ENCODE assay signal across 8 mouse cellular contexts in the genomic region with DNA sequence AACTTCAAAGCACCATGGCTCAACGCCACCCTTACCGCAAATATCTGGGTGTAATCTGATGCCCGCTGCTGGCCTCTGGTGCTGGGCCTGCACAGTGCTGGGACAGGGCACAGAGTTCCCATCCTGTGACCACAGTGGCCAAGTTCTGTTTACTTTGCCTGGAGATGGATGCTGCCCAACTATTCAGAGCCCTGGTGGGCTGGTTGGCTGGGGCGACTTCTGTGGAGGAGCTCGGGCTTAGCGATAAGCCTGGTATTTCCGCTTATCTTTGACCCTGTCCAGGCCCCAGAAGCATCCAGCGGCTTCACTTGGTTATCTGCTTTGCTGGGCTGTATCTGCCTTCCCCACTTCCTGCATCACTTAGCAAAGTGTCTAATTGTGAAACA. TPM values are rescaled to one million over a fixed set of nuclear protein-coding genes. Genes with fewer than 3 reads are reported as not detected.
DNase-seq lines count a peak whose midpoint lies in the region; ATAC-seq and TF ChIP-seq lines count a peak whose summit lies in the region.

No protein-coding gene starts in this region.

- H3K9me3 ChIP-seq in heart, postnatal 0 days (replicated peaks; ENCODE audit: control insufficient read depth, low read length): no peaks in the 10 kb centered on the region

- no peaks in the 10 kb centered on the region for H3K79me3 ChIP-seq in C2C12 (ENCODE audit: low read depth)

- ATAC-seq in heart, postnatal 0 days (ENCODE audit: insufficient read depth, low read depth): peak; percentile 88

- H3K4me2 ChIP-seq in heart, postnatal 0 days (ENCODE audit: low read depth, low read length): peak overlapping the region; percentile 47

- H3K4me3 ChIP-seq in C2C12 (ENCODE audit: insufficient read depth, poor library complexity, severe bottlenecking): no peak overlapping the region
- no peak overlapping the region for H3K4me3 ChIP-seq in heart, postnatal 0 days (ENCODE audit: low read depth, low read length)
- H3K4me3 ChIP-seq in liver, adult 2 months (ENCODE audit: insufficient read depth, low read depth, low read length): no peak overlapping the region

- TF ChIP-seq CTCF in C2C12 (IDR thresholded peaks at IDR 0.05; ENCODE audit: control insufficient read depth, insufficient read depth, insufficient read length): no peak
- TF ChIP-seq CTCF in heart, postnatal 0 days (IDR thresholded peaks at IDR 0.05; ENCODE audit: low read depth): peak; percentile 8; the same call in 1 of the 2 replicates
- TF ChIP-seq CTCF in liver, adult 2 months (IDR thresholded peaks at IDR 0.05; ENCODE audit: low read depth, low read length): no peak

- H3K9ac ChIP-seq in heart, postnatal 0 days (replicated peaks; ENCODE audit: low read depth, low read length): no peak overlapping the region
- no peak overlapping the region for H3K9ac ChIP-seq in liver, adult 2 months (ENCODE audit: low read depth, low read length)

- peak; percentile 95 for TF ChIP-seq EP300 in heart, postnatal 0 days (IDR thresholded peaks at IDR 0.05; ENCODE audit: low read depth)

- peaks cover 75% of the 10 kb centered on the region for H3K4me1 ChIP-seq in heart, postnatal 0 days (ENCODE audit: control insufficient read depth, insufficient read depth)
- no peaks in the 10 kb centered on the region for H3K4me1 ChIP-seq in liver, adult 2 months (ENCODE audit: control insufficient read depth, insufficient read depth, low read length)

- no peaks in the 10 kb centered on the region for H3K27me3 ChIP-seq in C2C12 (ENCODE audit: control insufficient read depth, insufficient read depth, insufficient read length)
- no peaks in the 10 kb centered on the region for H3K27me3 ChIP-seq in heart, postnatal 0 days (ENCODE audit: control insufficient read depth, insufficient read depth, low read length)
- no peaks in the 10 kb centered on the region for H3K27me3 ChIP-seq in liver, adult 2 months (ENCODE audit: control insufficient read depth, insufficient read depth, low read length)

- 4% methylated on average over 8 of the region's 8 CpGs for WGBS in heart, postnatal 0 days
- 38% methylated on average over 8 of the region's 8 CpGs for WGBS in liver, adult 2 months

- TF ChIP-seq POLR2A in liver, adult 2 months (IDR thresholded peaks at IDR 0.05; ENCODE audit: extremely low read depth, insufficient read depth, low read length): no peak

- no peak overlapping the region for H3ac ChIP-seq in C2C12 (ENCODE audit: control insufficient read depth, insufficient read length, low read depth)

- DNase-seq in c-Kit-positive CD71-positive TER-119-positive erythroid progenitor cells, embryonic 14.5 days (ENCODE audit: low spot score): peak; percentile 84
- DNase-seq in heart, postnatal 0 days (ENCODE audit: low spot score): peak; percentile 87
- DNase-seq in liver, adult 2 months (ENCODE audit: extremely low read depth, low read depth, low spot score): peak; percentile 53
- DNase-seq in ovary, postnatal 36 days (ENCODE audit: low spot score): peak; percentile 61
- DNase-seq in right cerebral cortex, postnatal 10 days (ENCODE audit: low spot score in 2 of 2): no peak
- DNase-seq in urinary bladder, adult 2 months (ENCODE audit: low spot score): no peak
- no peak for DNase-seq in thymus, postnatal 0 days (ENCODE audit: low spot score)

- no peaks in the 10 kb centered on the region for H3K79me2 ChIP-seq in C2C12 (ENCODE audit: control insufficient read depth, insufficient read depth)
- H3K79me2 ChIP-seq in liver, adult 2 months (ENCODE audit: control insufficient read depth, insufficient read depth, low read length): no peaks in the 10 kb centered on the region

- peak overlapping the region; percentile 96 for H3K27ac ChIP-seq in heart, postnatal 0 days (ENCODE audit: low read depth)
- H3K27ac ChIP-seq in liver, adult 2 months (replicated peaks; ENCODE audit: insufficient read depth, low read depth, low read length): peak overlapping the region; percentile 43

- H3K36me3 ChIP-seq in C2C12 (ENCODE audit: control insufficient read depth, insufficient read depth): no peaks in the 10 kb centered on the region
- H3K36me3 ChIP-seq in heart, postnatal 0 days (replicated peaks; ENCODE audit: control insufficient read depth, insufficient read depth, low read length): no peaks in the 10 kb centered on the region
- no peaks in the 10 kb centered on the region for H3K36me3 ChIP-seq in liver, adult 2 months (ENCODE audit: control insufficient read depth, insufficient read depth, low read length)

TF ChIP-seq in C2C12, 6 proteins besides CTCF, POLR2A, EP300 and RAD21:
- TF ChIP-seq MYOD1 (IDR thresholded peaks at IDR 0.05; ENCODE audit: control insufficient read depth, insufficient read length, low read depth): peak; percentile 38
- no peak for TF ChIP-seq MAX (IDR thresholded peaks at IDR 0.05)
- TF ChIP-seq CEBPB (IDR thresholded peaks at IDR 0.05; ENCODE audit: low read depth): no peak
- TF ChIP-seq MYOG (IDR thresholded peaks at IDR 0.05; ENCODE audit: control insufficient read depth, extremely low read depth, insufficient read length): no peak
- no peak for TF ChIP-seq USF1 (IDR thresholded peaks at IDR 0.05; ENCODE audit: low read depth)
- TF ChIP-seq FOSL1 (IDR thresholded peaks at IDR 0.05; ENCODE audit: insufficient read depth, low read length, poor library complexity, severe bottlenecking): no peak

RNA-seq across cellular contexts. Expression of a gene that starts 5.3 kb away (rescaled TPM):
- polyA plus RNA-seq in C2C12 (2012; fragmentation: generic; extraction: Trizol): not detected
- total RNA-seq in heart, postnatal 0 days (2014; rRNA removed; ENCODE audit: low replicate concordance): 398 and 403 TPM in 2 replicates
- 321 and 340 TPM in 2 replicates for polyA plus RNA-seq in heart, postnatal 0 days (2015; fragmentation: Nextera tagmentation; extraction: Ambion mirVana)
- 0.34 and 0.55 TPM in 2 replicates for total RNA-seq in liver, adult 2 months (2014; rRNA removed)
- 0.20 and 0.39 TPM in 2 replicates for polyA plus RNA-seq in liver, adult 2 months (2012; rRNA removed)
- 0.21 and 0.22 TPM in 2 replicates for polyA plus RNA-seq in urinary bladder, adult 2 months (2012; rRNA removed)
- 0.20 and 0.44 TPM in 2 replicates for polyA plus RNA-seq in thymus, postnatal 0 days (2015; fragmentation: Nextera tagmentation; extraction: Ambion mirVana)

RNA-seq across cellular contexts. Expression of a gene that starts 51.8 kb away (rescaled TPM):
- 5.3 TPM for polyA plus RNA-seq in C2C12 (2012; fragmentation: generic; extraction: Trizol)
- 23.8 and 27.6 TPM in 2 replicates for total RNA-seq in heart, postnatal 0 days (2014; rRNA removed; ENCODE audit: low replicate concordance)
- 67.6 and 75.7 TPM in 2 replicates for polyA plus RNA-seq in heart, postnatal 0 days (2015; fragmentation: Nextera tagmentation; extraction: Ambion mirVana)
- 6.2 and 8.6 TPM in 2 replicates for total RNA-seq in liver, adult 2 months (2014; rRNA removed)
- polyA plus RNA-seq in liver, adult 2 months (2012; rRNA removed): 2.9 TPM in 2 replicates
- polyA plus RNA-seq in urinary bladder, adult 2 months (2012; rRNA removed): 16.4 TPM in 2 replicates
- polyA plus RNA-seq in thymus, postnatal 0 days (2015; fragmentation: Nextera tagmentation; extraction: Ambion mirVana): 57.4 and 58.7 TPM in 2 replicates

Comparison
In these comparisons a context has a peak if more than half of its experiments do, and no peak if none do; other contexts are left out.
1. DNase-seq: peak in c-Kit-positive CD71-positive TER-119-positive erythroid progenitor cells, embryonic 14.5 days (single experiment), heart, postnatal 0 days (single experiment), liver, adult 2 months (single experiment) and ovary, postnatal 36 days (single experiment); none in right cerebral cortex, postnatal 10 days (0 of 2), urinary bladder, adult 2 months (single experiment) and thymus, postnatal 0 days (single experiment).
2. RNA of a gene that starts 5.3 kb away (polyA plus RNA-seq): 321 to 340 TPM in heart, postnatal 0 days; 0.21 to 0.22 TPM in urinary bladder, adult 2 months, 0.20 to 0.39 TPM in liver, adult 2 months, 0.20 to 0.44 TPM in thymus, postnatal 0 days and not detected in C2C12 (single experiment); every median in the first group is over 100 times any median in the second.